Mouse (Mus musculus) testis, adult 2 months (tissue): ENCODE data around the gene Iltifb.
"Not testable (repeated sequence)": the region's sequence is repeated elsewhere in the genome, so short reads cannot be mapped to it uniquely, and the experiment has no call there.

ENCODE experiments used
- CTCF ChIP-seq: fragments of 200-500 bp; IDR thresholded peaks from 2 replicates; pipeline ENCODE4 v1.5.1; 2012; ENCODE audit warnings: low read depth, mild to moderate bottlenecking, inconsistent platforms, low read length, moderate library complexity; ENCODE audit not compliant: control insufficient read depth, insufficient read depth, insufficient replicate concordance
- POLR2A ChIP-seq: fragments of 200-500 bp; IDR thresholded peaks from 2 replicates; pipeline ENCODE4 v1.6.1; 2012; ENCODE audit warnings: low read depth, mild to moderate bottlenecking, inconsistent platforms, low read length, moderate library complexity; ENCODE audit not compliant: control insufficient read depth

GRCm38 (mm10) chr10:118326869-118327268 lies 32.0 kb upstream of the Iltifb start, which contains the start of gene Gm9040:
- not testable (repeated sequence) for TF ChIP-seq CTCF, POLR2A
